Mouse (Mus musculus): ENCODE data around the gene Litaf.
"Not testable (repeated sequence)": the region's sequence is repeated elsewhere in the genome, so short reads cannot be mapped to it uniquely, and the experiment has no call there.

Litaf gene

GRCm38 (mm10) chr16:11022113-11022489 lies 43.9 kb downstream of the Litaf start:
- no peak for DNase-seq (ENCODE audit: low read depth, low spot score)

GRCm38 (mm10) chr16:11021403-11022112 lies 44.4 kb downstream of the Litaf start:
- DNase-seq (ENCODE audit: low read depth, low spot score) = no peak

- no peak for DNase-seq (ENCODE audit: low read depth, low spot score)
Observed at GRCm38 (mm10) chr16:11017807-11018595, 48.0 kb downstream of the Litaf start.

GRCm38 (mm10) chr16:11016353-11016752 lies 49.6 kb downstream of the Litaf start:
- no peak for DNase-seq (ENCODE audit: low read depth, low spot score)

- DNase-seq (ENCODE audit: low read depth, low spot score) = no peak
Observed at GRCm38 (mm10) chr16:11014407-11014806, 51.5 kb downstream of the Litaf start.

GRCm38 (mm10) chr16:11013464-11014147 lies 52.4 kb downstream of the Litaf start:
- DNase-seq (ENCODE audit: low read depth, low spot score) = not testable (repeated sequence)

GRCm38 (mm10) chr16:11012571-11013463 lies 53.1 kb downstream of the Litaf start:
- no peak for DNase-seq (ENCODE audit: low read depth, low spot score)

GRCm38 (mm10) chr16:11011939-11012338 lies 54.0 kb downstream of the Litaf start:
- no peak for DNase-seq (ENCODE audit: low read depth, low spot score)

- no peak for DNase-seq (ENCODE audit: low read depth, low spot score)
Observed at GRCm38 (mm10) chr16:11011206-11011605, 54.8 kb downstream of the Litaf start.

GRCm38 (mm10) chr16:11010270-11010669 lies 55.7 kb downstream of the Litaf start:
- no peak for DNase-seq (ENCODE audit: low read depth, low spot score)

GRCm38 (mm10) chr16:11008162-11008991 lies 57.6 kb downstream of the Litaf start:
- no peak for DNase-seq (ENCODE audit: low read depth, low spot score)

- no peak for DNase-seq (ENCODE audit: low read depth, low spot score)
Observed at GRCm38 (mm10) chr16:11006100-11006499, 59.9 kb downstream of the Litaf start.

- DNase-seq (ENCODE audit: low read depth, low spot score) = no peak
Observed at GRCm38 (mm10) chr16:11001703-11002659, 64.0 kb downstream of the Litaf start.

GRCm38 (mm10) chr16:10999809-11000208 lies 66.1 kb downstream of the Litaf start:
- DNase-seq (ENCODE audit: low read depth, low spot score) = no peak

GRCm38 (mm10) chr16:10998224-10998623 lies 67.7 kb downstream of the Litaf start:
- no peak for DNase-seq (ENCODE audit: low read depth, low spot score)

- DNase-seq (ENCODE audit: low read depth, low spot score) = no peak
Observed at GRCm38 (mm10) chr16:10996576-10996975, 69.4 kb downstream of the Litaf start.

- DNase-seq (ENCODE audit: low read depth, low spot score) = peak; percentile 57
Observed at GRCm38 (mm10) chr16:10993032-10993744, 72.8 kb downstream of the Litaf start.

All from c-Kit-negative CD71-positive TER-119-positive erythroid progenitor cells, embryonic 14.5 days (primary cell).